Mouse (Mus musculus) B cell, adult 2 months (primary cell): ENCODE measurements around the gene Trim9.

ENCODE experiments used
- DNase-seq, 2 experiments: peaks; one replicate each; pipeline ENCODE4 v3.0.0; 2022

The Trim9 gene

GRCm38 (mm10) chr12:70201926-70202529 is 145.4 kb downstream of the Trim9 start:
- DNase-seq = no peak

GRCm38 (mm10) chr12:70196341-70196740 is 151.1 kb downstream of the Trim9 start:
- DNase-seq = no peak

DNA sequence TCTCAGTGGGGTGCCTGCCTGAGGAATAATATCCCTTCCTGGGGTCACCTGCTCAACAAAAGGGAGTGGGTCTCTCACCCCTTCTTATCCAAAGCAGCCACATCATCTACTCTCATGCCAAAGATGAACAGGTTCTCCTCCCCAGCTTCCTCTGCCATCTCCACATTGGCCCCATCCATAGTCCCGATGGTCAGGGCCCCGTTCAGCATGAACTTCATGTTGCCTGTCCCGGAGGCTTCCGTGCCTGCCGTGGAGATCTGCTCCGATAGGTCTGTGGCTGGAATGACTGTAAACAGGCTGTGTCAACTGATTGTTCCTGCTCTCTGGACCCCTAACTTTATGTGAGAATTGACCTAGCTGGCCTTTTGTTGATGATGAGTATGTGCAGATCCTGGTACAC is 152.0 kb downstream of the Trim9 start:
- DNase-seq = no peak
